Mouse (Mus musculus) midbrain, postnatal 0 days (tissue): ENCODE measurements around the gene Tspan2. TPM values are rescaled to one million over a fixed set of nuclear protein-coding genes. Genes with fewer than 3 reads are reported as not detected.

Experiments used
- ATAC-seq: fragments of 200-750 bp; cut with Nextera tagmentation; 2 replicates; pipeline ENCODE4 v1.8.0; 2017; ENCODE audit warnings: moderate number of reproducible peaks, mild to moderate bottlenecking, moderate TSS enrichment, moderate library complexity; ENCODE audit not compliant: low FRiP score
- DNase-seq: peaks from one replicate; pipeline ENCODE4 v3.0.0-alpha.2; 2015; ENCODE audit warnings: low spot score
- H3K27ac ChIP-seq: fragments of 300-500 bp; sonication (generic); 2 replicates; pipeline ENCODE4 v1.5.1; 2014; ENCODE audit warnings: low read depth, mild to moderate bottlenecking, low read length, mixed read lengths
- H3K27me3 ChIP-seq: fragments of 300-500 bp; sonication (generic); 2 replicates; pipeline ENCODE4 v1.6.1; 2014; ENCODE audit warnings: low read length, control low read depth, mixed read lengths; ENCODE audit not compliant: insufficient read depth
- H3K36me3 ChIP-seq: fragments of 300-500 bp; sonication (generic); 2 replicates; pipeline ENCODE4 v1.6.1; 2014; ENCODE audit warnings: low read length, control low read depth, mixed read lengths; ENCODE audit not compliant: insufficient read depth
- H3K4me1 ChIP-seq: fragments of 300-500 bp; sonication (generic); 2 replicates; pipeline ENCODE4 v1.6.1; 2014; ENCODE audit warnings: mild to moderate bottlenecking, control low read depth, antibody characterized with exemption, low read length, mixed read lengths; ENCODE audit not compliant: insufficient read depth
- H3K4me2 ChIP-seq: fragments of 300-500 bp; sonication (generic); 2 replicates; pipeline ENCODE4 v1.6.1; 2014; ENCODE audit warnings: low read depth, mild to moderate bottlenecking, low read length, mixed read lengths; ENCODE audit not compliant: poor library complexity, severe bottlenecking
- H3K4me3 ChIP-seq: fragments of 300-500 bp; sonication (generic); 2 replicates; pipeline ENCODE4 v1.5.1; 2014; ENCODE audit warnings: low read depth, mild to moderate bottlenecking, low read length, moderate library complexity
- H3K9ac ChIP-seq: fragments of 300-500 bp; sonication (generic); replicated peaks from 2 replicates; pipeline ENCODE4 v1.6.1; 2014; ENCODE audit warnings: mild to moderate bottlenecking, low read length, moderate library complexity, mixed read lengths; ENCODE audit not compliant: poor library complexity, severe bottlenecking
- H3K9me3 ChIP-seq: fragments of 300-500 bp; sonication (generic); 2 replicates; pipeline ENCODE4 v1.6.1; 2016; ENCODE audit warnings: low read length, control low read depth
- CTCF ChIP-seq: IDR thresholded peaks from 2 replicates; pipeline ENCODE4 v1.5.1; 2016; ENCODE audit warnings: antibody characterized with exemption, mild to moderate bottlenecking
- WGBS: fragments of 180-500 bp; shearing (Covaris S2); extraction: QIAGEN DNeasy Blood & Tissue Kit; methylation state at CpG from one replicate; pipeline ENCODE4 v1.1.7; 2014; 5-methylcytosine and 5-hydroxymethylcytosine counted together
- polyA plus RNA-seq: library from polyadenylated mRNA; unstranded; fragments of >200 nt; fragmentation: Nextera tagmentation; extraction: Ambion mirVana; gene quantifications from 2 replicates; pipeline ENCODE4 v1.2.1, GENCODE M21; 2015
- total RNA-seq: library from RNA; depleted of rRNA; stranded (reverse); fragments of >200 nt; gene quantifications from 2 replicates; pipeline ENCODE4 v1.2.3, GENCODE M21; 2014

The Tspan2 gene
- total and polyA plus RNA-seq, 2 experiments from 2014 or later: 13.4 to 25.9 TPM

- WGBS: 89% methylated on average over 4 of the region's 4 CpGs
- DNase-seq: no peak
- no peak overlapping the region for H3K27ac ChIP-seq
- no peak for ATAC-seq
- H3K4me3 ChIP-seq: no peak overlapping the region
- no peaks in the 10 kb centered on the region for H3K36me3 ChIP-seq
- TF ChIP-seq CTCF: no peak
- no peaks in the 10 kb centered on the region for H3K27me3 ChIP-seq
- peaks cover 6% of the 10 kb centered on the region for H3K4me1 ChIP-seq
- H3K9me3 ChIP-seq: no peaks in the 10 kb centered on the region
- no peak overlapping the region for H3K4me2 ChIP-seq
- no peak overlapping the region for H3K9ac ChIP-seq
Observed at GRCm38 (mm10) chr3:102732619-102733018, 1.7 kb upstream of the Tspan2 start.

GRCm38 (mm10) chr3:102733050-102733449 lies 1.3 kb upstream of the Tspan2 start:
- Histone ChIP-seq H3K27ac (no peak overlapping the region), H3K9ac (no peak overlapping the region), H3K4me2 (no peak overlapping the region), H3K4me1 (peaks cover 6% of the 10 kb centered on the region), H3K36me3 (no peaks in the 10 kb centered on the region), H3K4me3 (no peak overlapping the region), H3K27me3 (no peaks in the 10 kb centered on the region), H3K9me3 (no peaks in the 10 kb centered on the region)
- ATAC-seq: no peak
- WGBS: 94% methylated on average over 3 of the region's 3 CpGs
- TF ChIP-seq CTCF: no peak
- DNase-seq: no peak

GRCm38 (mm10) chr3:102733936-102734312 lies 405 bp upstream of the Tspan2 start:
- peak overlapping the region; percentile 89 for H3K9ac ChIP-seq
- no peak for DNase-seq
- WGBS: 39% methylated on average over 6 of the region's 6 CpGs
- peak overlapping the region; percentile 75 for H3K27ac ChIP-seq
- H3K4me2 ChIP-seq: peak overlapping the region; percentile 89
- TF ChIP-seq CTCF: no peak
- ATAC-seq: no peak
- no peaks in the 10 kb centered on the region for H3K36me3 ChIP-seq
- peaks cover 6% of the 10 kb centered on the region for H3K4me1 ChIP-seq
- no peaks in the 10 kb centered on the region for H3K9me3 ChIP-seq
- peak overlapping the region; percentile 55 for H3K4me3 ChIP-seq
- no peaks in the 10 kb centered on the region for H3K27me3 ChIP-seq

GRCm38 (mm10) chr3:102735031-102735558 lies 766 bp downstream of the Tspan2 start:
- DNase-seq (peak; percentile 55), ATAC-seq (peak; percentile 81)
- peak overlapping the region; percentile 75 for H3K27ac ChIP-seq
- TF ChIP-seq CTCF: peak; percentile 50
- no peaks in the 10 kb centered on the region for H3K36me3 ChIP-seq
- H3K4me3 ChIP-seq: peak overlapping the region; percentile 55
- WGBS: under 1% methylated on average over 32 of the region's 33 CpGs
- H3K4me1 ChIP-seq: peaks cover 6% of the 10 kb centered on the region
- peak overlapping the region; percentile 89 for H3K4me2 ChIP-seq
- H3K9ac ChIP-seq: peak overlapping the region; percentile 89
- no peaks in the 10 kb centered on the region for H3K27me3 ChIP-seq
- H3K9me3 ChIP-seq: no peaks in the 10 kb centered on the region

GRCm38 (mm10) chr3:102735638-102736037 lies 1.3 kb downstream of the Tspan2 start:
- peak overlapping the region; percentile 75; the same call in 1 of the 2 replicates for H3K27ac ChIP-seq

GRCm38 (mm10) chr3:102736436-102736835 lies 2.1 kb downstream of the Tspan2 start:
- Histone ChIP-seq H3K4me3 (no peak overlapping the region), H3K9me3 (no peaks in the 10 kb centered on the region), H3K9ac (no peak overlapping the region), H3K4me1 (peaks cover 6% of the 10 kb centered on the region), H3K4me2 (no peak overlapping the region), H3K27me3 (no peaks in the 10 kb centered on the region), H3K27ac (no peak overlapping the region), H3K36me3 (no peaks in the 10 kb centered on the region)
- DNase-seq (no peak), ATAC-seq (no peak)
- WGBS: 85% methylated on average over 6 of the region's 6 CpGs
- no peak for TF ChIP-seq CTCF

More at GRCm38 (mm10) chr3:102735638-102736037, 1.3 kb downstream of the Tspan2 start:
- Histone ChIP-seq H3K9ac (peak overlapping the region; percentile 89), H3K4me2 (peak overlapping the region; percentile 89), H3K4me1 (peaks cover 6% of the 10 kb centered on the region), H3K4me3 (peak overlapping the region; percentile 55), H3K36me3 (no peaks in the 10 kb centered on the region), H3K27me3 (no peaks in the 10 kb centered on the region), H3K9me3 (no peaks in the 10 kb centered on the region)
- peak; percentile 34 for DNase-seq
- no peak for TF ChIP-seq CTCF
- peak; percentile 7; the same call in 1 of the 2 replicates for ATAC-seq
- WGBS: 48% methylated on average over 6 of the region's 6 CpGs
